Mouse (Mus musculus): Measurements from ENCODE around the gene Adam23.

DNA sequence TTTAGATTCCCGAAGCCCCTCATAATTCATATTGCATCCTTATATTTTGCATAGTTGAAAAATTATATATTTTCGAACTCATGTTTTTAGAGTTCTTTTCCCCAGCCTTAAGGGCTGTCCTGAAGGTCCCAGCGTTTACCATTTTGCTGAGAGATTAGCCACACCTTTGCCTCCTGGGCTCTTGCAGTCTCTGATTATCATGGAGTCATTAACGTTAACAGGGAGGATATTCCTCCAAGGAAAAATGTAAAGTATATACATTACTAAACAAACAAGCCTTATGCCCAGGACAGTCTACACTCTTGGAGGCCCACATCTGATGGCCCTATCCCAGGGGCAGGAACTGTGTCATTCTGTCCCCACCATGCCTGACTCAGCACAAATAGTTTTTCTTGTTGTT is 3.1 kb upstream of the Adam23 start:
- TF ChIP-seq CTCF (IDR thresholded peaks at IDR 0.05; ENCODE audit: low read depth, low read length): no peak
- TF ChIP-seq POLR2A (IDR thresholded peaks at IDR 0.05; ENCODE audit: extremely low read depth, insufficient read depth, low read length): no peak

Measured in liver, adult 2 months (tissue).